Mouse (Mus musculus) mammary gland, adult 2 months (tissue): Measurements from ENCODE around the gene Nkx1-1. TPM values are rescaled to one million over a fixed set of nuclear protein-coding genes. Genes with fewer than 3 reads are reported as not detected.

Experiments
- polyA plus RNA-seq: library from polyadenylated mRNA; depleted of rRNA; stranded (reverse); fragments of >200 nt; gene quantifications from 2 replicates; pipeline ENCODE4 v1.2.3, GENCODE M21; 2012; ENCODE audit warnings: low replicate concordance; rRNA removed

The Nkx1-1 gene
- polyA plus RNA-seq: not detected in 2 replicates

GRCm38 (mm10) chr5:33433201-33434138, at the start of gene Nkx1-1:
Gene Nkx1-1, minus strand, starts transcription at chr5:33433976.

Other genes with a start within 250 kb of the Nkx1-1 start
- 91.2 and 91.3 TPM in 2 replicates for gene Spon2, start 215.5 kb downstream of the Nkx1-1 start, polyA plus RNA-seq
- 202 and 391 TPM in 2 replicates for gene Ctbp1, start 159.0 kb downstream of the Nkx1-1 start, polyA plus RNA-seq
- 104 and 106 TPM in 2 replicates for gene Maea, start 98.5 kb downstream of the Nkx1-1 start, polyA plus RNA-seq
- gene Uvssa, start 55.4 kb downstream of the Nkx1-1 start, polyA plus RNA-seq: 6.4 and 9.0 TPM in 2 replicates
- 33.5 and 82.9 TPM in 2 replicates for gene Fam53a, start 195.7 kb upstream of the Nkx1-1 start, polyA plus RNA-seq
- gene Gm9903, start 195.9 kb upstream of the Nkx1-1 start, polyA plus RNA-seq: 0.60 and 1.2 TPM in 2 replicates
- gene Slbp, start 218.6 kb upstream of the Nkx1-1 start, polyA plus RNA-seq: 14.3 and 34.2 TPM in 2 replicates
- 6.6 and 8.1 TPM in 2 replicates for gene Tacc3, start 224.2 kb upstream of the Nkx1-1 start, polyA plus RNA-seq
- 53.6 and 56.6 TPM in 2 replicates for gene Tmem129, start 224.4 kb upstream of the Nkx1-1 start, polyA plus RNA-seq